Mouse (Mus musculus) c-Kit-positive CD71-negative TER-119-negative erythroid progenitor cells, embryonic 14.5 days (primary cell): ENCODE results near the gene Lcor.

Experiments used
- DNase-seq: peaks from one replicate; pipeline ENCODE4 v3.0.0-alpha.2; 2013; ENCODE audit warnings: low read depth

The Lcor gene

GRCm38 (mm10) chr19:41568791-41569190 lies 86.4 kb downstream of the Lcor start:
- no peak for DNase-seq

GRCm38 (mm10) chr19:41573700-41574099 lies 91.3 kb downstream of the Lcor start:
- no peak for DNase-seq

- no peak for DNase-seq
Measured at GRCm38 (mm10) chr19:41577576-41577975, 95.1 kb downstream of the Lcor start.

- DNase-seq = no peak
Measured at GRCm38 (mm10) chr19:41579311-41579920, 97.0 kb downstream of the Lcor start.

- no peak for DNase-seq
Measured at GRCm38 (mm10) chr19:41581706-41582420, 99.4 kb downstream of the Lcor start, which contains the start of gene Gm340. Gm340 (plus strand) TSS chr19:41582370.

- no peak for DNase-seq
Measured at GRCm38 (mm10) chr19:41582918-41583514, 100.6 kb downstream of the Lcor start.

GRCm38 (mm10) chr19:41586752-41587151 lies 104.3 kb downstream of the Lcor start:
- no peak for DNase-seq

- no peak for DNase-seq
Measured at GRCm38 (mm10) chr19:41587431-41588222, 105.2 kb downstream of the Lcor start.

- DNase-seq = no peak
Measured at GRCm38 (mm10) chr19:41589026-41589425, 106.6 kb downstream of the Lcor start.

- no peak for DNase-seq
Measured at GRCm38 (mm10) chr19:41589681-41590080, 107.2 kb downstream of the Lcor start.

- no peak for DNase-seq
Measured at GRCm38 (mm10) chr19:41591808-41592207, 109.4 kb downstream of the Lcor start.

- DNase-seq = peak; percentile 24
Measured at GRCm38 (mm10) chr19:41597170-41597894, 114.9 kb downstream of the Lcor start.

- no peak for DNase-seq
Measured at GRCm38 (mm10) chr19:41600647-41601046, 118.2 kb downstream of the Lcor start.

GRCm38 (mm10) chr19:41606208-41606987 lies 124.0 kb downstream of the Lcor start:
- no peak for DNase-seq

- no peak for DNase-seq
Measured at GRCm38 (mm10) chr19:41611683-41612082, 129.2 kb downstream of the Lcor start.
